Mouse (Mus musculus): ENCODE results near the gene Klhl42. TPM values are rescaled to one million over a fixed set of nuclear protein-coding genes. Genes with fewer than 3 reads are reported as not detected.

Klhl42 gene
- polyA plus RNA-seq, 1 experiment from 2014 or later = 9.0 TPM

- ATAC-seq (replicated peaks; ENCODE audit: low FRiP score) (no peak), DNase-seq (ENCODE audit: low spot score) (no peak)
- no peaks in the 10 kb centered on the region for H3K36me3 ChIP-seq (ENCODE audit: control insufficient read depth, insufficient read depth, low read length)
- H3K27ac ChIP-seq (ENCODE audit: low read depth, low read length) = no peak overlapping the region
- H3K4me2 ChIP-seq (ENCODE audit: low read depth, low read length, severe bottlenecking) = no peak overlapping the region
- no peak overlapping the region for H3K4me3 ChIP-seq (ENCODE audit: low read depth, low read length)
- WGBS = 83% methylated on average over 7 of the region's 7 CpGs
- H3K9ac ChIP-seq (ENCODE audit: low read length) = no peak overlapping the region
- H3K4me1 ChIP-seq (replicated peaks; ENCODE audit: control insufficient read depth, insufficient read depth, low read length) = peaks cover 10% of the 10 kb centered on the region; the same call in 1 of the 2 replicates
- H3K9me3 ChIP-seq (ENCODE audit: control insufficient read depth, low read length) = no peaks in the 10 kb centered on the region
- no peaks in the 10 kb centered on the region; the same call in 1 of the 2 replicates for H3K27me3 ChIP-seq (ENCODE audit: control insufficient read depth, insufficient read depth, low read length)
These were observed 3.6 kb downstream of the Klhl42 start for GRCm38 (mm10) chr6:147094771-147095170.

GRCm38 (mm10) chr6:147096109-147096508, 4.9 kb downstream of the Klhl42 start:
- no peak overlapping the region for H3K9ac ChIP-seq (ENCODE audit: low read length)
- peaks cover 5% of the 10 kb centered on the region; the same call in 1 of the 2 replicates for H3K4me1 ChIP-seq (replicated peaks; ENCODE audit: control insufficient read depth, insufficient read depth, low read length)
- no peak overlapping the region for H3K4me2 ChIP-seq (ENCODE audit: low read depth, low read length, severe bottlenecking)
- H3K36me3 ChIP-seq (ENCODE audit: control insufficient read depth, insufficient read depth, low read length) = no peaks in the 10 kb centered on the region
- H3K27ac ChIP-seq (ENCODE audit: low read depth, low read length) = no peak overlapping the region
- 93% methylated on average over 4 of the region's 4 CpGs for WGBS
- ATAC-seq (replicated peaks; ENCODE audit: low FRiP score) (no peak), DNase-seq (ENCODE audit: low spot score) (no peak)
- no peaks in the 10 kb centered on the region for H3K27me3 ChIP-seq (ENCODE audit: control insufficient read depth, insufficient read depth, low read length)
- H3K4me3 ChIP-seq (ENCODE audit: low read depth, low read length) = no peak overlapping the region
- no peaks in the 10 kb centered on the region for H3K9me3 ChIP-seq (ENCODE audit: control insufficient read depth, low read length)

- Histone ChIP-seq H3K36me3 (ENCODE audit: control insufficient read depth, insufficient read depth, low read length) (no peaks in the 10 kb centered on the region), H3K27me3 (ENCODE audit: control insufficient read depth, insufficient read depth, low read length) (no peaks in the 10 kb centered on the region), H3K4me1 (replicated peaks; ENCODE audit: control insufficient read depth, insufficient read depth, low read length) (peaks cover 5% of the 10 kb centered on the region; the same call in 1 of the 2 replicates), H3K9me3 (ENCODE audit: control insufficient read depth, low read length) (no peaks in the 10 kb centered on the region), H3K4me2 (ENCODE audit: low read depth, low read length, severe bottlenecking) (no peak overlapping the region), H3K4me3 (ENCODE audit: low read depth, low read length) (no peak overlapping the region), H3K27ac (ENCODE audit: low read depth, low read length) (no peak overlapping the region), H3K9ac (ENCODE audit: low read length) (no peak overlapping the region)
- no peak for ATAC-seq (replicated peaks; ENCODE audit: low FRiP score)
- no peak for DNase-seq (ENCODE audit: low spot score)
- WGBS = 80% methylated on average over 3 of the region's 3 CpGs
These were observed 5.8 kb downstream of the Klhl42 start for GRCm38 (mm10) chr6:147096934-147097333.

GRCm38 (mm10) chr6:147097346-147097929, 6.3 kb downstream of the Klhl42 start:
- Histone ChIP-seq H3K4me1 (replicated peaks; ENCODE audit: control insufficient read depth, insufficient read depth, low read length) (peaks cover 4% of the 10 kb centered on the region; the same call in 1 of the 2 replicates), H3K4me2 (ENCODE audit: low read depth, low read length, severe bottlenecking) (no peak overlapping the region), H3K27ac (ENCODE audit: low read depth, low read length) (no peak overlapping the region), H3K36me3 (ENCODE audit: control insufficient read depth, insufficient read depth, low read length) (no peaks in the 10 kb centered on the region), H3K4me3 (ENCODE audit: low read depth, low read length) (no peak overlapping the region), H3K9ac (ENCODE audit: low read length) (no peak overlapping the region), H3K27me3 (ENCODE audit: control insufficient read depth, insufficient read depth, low read length) (no peaks in the 10 kb centered on the region), H3K9me3 (ENCODE audit: control insufficient read depth, low read length) (no peaks in the 10 kb centered on the region)
- 53% methylated on average over 8 of the region's 8 CpGs for WGBS
- ATAC-seq (replicated peaks; ENCODE audit: low FRiP score) (no peak), DNase-seq (ENCODE audit: low spot score) (no peak)

- no peak overlapping the region for H3K9ac ChIP-seq (ENCODE audit: low read length)
- no peak overlapping the region for H3K27ac ChIP-seq (ENCODE audit: low read depth, low read length)
- 86% methylated on average over 19 of the region's 19 CpGs for WGBS
- DNase-seq (ENCODE audit: low spot score) (no peak), ATAC-seq (replicated peaks; ENCODE audit: low FRiP score) (no peak)
- H3K4me2 ChIP-seq (ENCODE audit: low read depth, low read length, severe bottlenecking) = no peak overlapping the region
- no peaks in the 10 kb centered on the region for H3K9me3 ChIP-seq (ENCODE audit: control insufficient read depth, low read length)
- no peaks in the 10 kb centered on the region for H3K4me1 ChIP-seq (replicated peaks; ENCODE audit: control insufficient read depth, insufficient read depth, low read length)
- no peaks in the 10 kb centered on the region for H3K27me3 ChIP-seq (ENCODE audit: control insufficient read depth, insufficient read depth, low read length)
- H3K4me3 ChIP-seq (ENCODE audit: low read depth, low read length) = no peak overlapping the region
- H3K36me3 ChIP-seq (ENCODE audit: control insufficient read depth, insufficient read depth, low read length) = no peaks in the 10 kb centered on the region
These were observed 8.5 kb downstream of the Klhl42 start for GRCm38 (mm10) chr6:147099458-147100277.

GRCm38 (mm10) chr6:147102293-147102692, 11.1 kb downstream of the Klhl42 start:
- ATAC-seq (replicated peaks; ENCODE audit: low FRiP score) = no peak
- no peaks in the 10 kb centered on the region for H3K27me3 ChIP-seq (ENCODE audit: control insufficient read depth, insufficient read depth, low read length)
- H3K9me3 ChIP-seq (ENCODE audit: control insufficient read depth, low read length) = no peaks in the 10 kb centered on the region
- no peaks in the 10 kb centered on the region for H3K4me1 ChIP-seq (replicated peaks; ENCODE audit: control insufficient read depth, insufficient read depth, low read length)
- H3K27ac ChIP-seq (ENCODE audit: low read depth, low read length) = no peak overlapping the region
- no peak for DNase-seq (ENCODE audit: low spot score)
- no peak overlapping the region for H3K9ac ChIP-seq (ENCODE audit: low read length)
- H3K4me2 ChIP-seq (ENCODE audit: low read depth, low read length, severe bottlenecking) = no peak overlapping the region
- H3K36me3 ChIP-seq (ENCODE audit: control insufficient read depth, insufficient read depth, low read length) = no peaks in the 10 kb centered on the region
- 90% methylated on average over 3 of the region's 3 CpGs for WGBS
- H3K4me3 ChIP-seq (ENCODE audit: low read depth, low read length) = no peak overlapping the region

- 92% methylated on average over 1 of the region's 1 CpGs for WGBS
- Histone ChIP-seq H3K36me3 (ENCODE audit: control insufficient read depth, insufficient read depth, low read length) (0 out of 2 replicates have a peak, but pooled peaks cover 2% of the 10 kb centered on the region), H3K4me1 (replicated peaks; ENCODE audit: control insufficient read depth, insufficient read depth, low read length) (no peaks in the 10 kb centered on the region), H3K27ac (ENCODE audit: low read depth, low read length) (no peak overlapping the region), H3K9me3 (ENCODE audit: control insufficient read depth, low read length) (no peaks in the 10 kb centered on the region), H3K9ac (ENCODE audit: low read length) (no peak overlapping the region), H3K4me3 (ENCODE audit: low read depth, low read length) (no peak overlapping the region), H3K4me2 (ENCODE audit: low read depth, low read length, severe bottlenecking) (no peak overlapping the region), H3K27me3 (ENCODE audit: control insufficient read depth, insufficient read depth, low read length) (no peaks in the 10 kb centered on the region)
- DNase-seq (ENCODE audit: low spot score) = no peak
- no peak for ATAC-seq (replicated peaks; ENCODE audit: low FRiP score)
These were observed 14.3 kb downstream of the Klhl42 start for GRCm38 (mm10) chr6:147105529-147105928.

GRCm38 (mm10) chr6:147106716-147107115, 15.5 kb downstream of the Klhl42 start:
- H3K27me3 ChIP-seq (ENCODE audit: control insufficient read depth, insufficient read depth, low read length) = no peaks in the 10 kb centered on the region
- H3K36me3 ChIP-seq (ENCODE audit: control insufficient read depth, insufficient read depth, low read length) = 0 out of 2 replicates have a peak, but pooled peaks cover 2% of the 10 kb centered on the region
- WGBS = 90% methylated on average over 6 of the region's 6 CpGs
- H3K4me1 ChIP-seq (replicated peaks; ENCODE audit: control insufficient read depth, insufficient read depth, low read length) = no peaks in the 10 kb centered on the region
- no peaks in the 10 kb centered on the region for H3K9me3 ChIP-seq (ENCODE audit: control insufficient read depth, low read length)
- no peak for ATAC-seq (replicated peaks; ENCODE audit: low FRiP score)
- no peak for DNase-seq (ENCODE audit: low spot score)
- H3K4me3 ChIP-seq (ENCODE audit: low read depth, low read length) = no peak overlapping the region
- no peak overlapping the region for H3K27ac ChIP-seq (ENCODE audit: low read depth, low read length)
- no peak overlapping the region for H3K9ac ChIP-seq (ENCODE audit: low read length)
- no peak overlapping the region for H3K4me2 ChIP-seq (ENCODE audit: low read depth, low read length, severe bottlenecking)
